Mouse (Mus musculus): ENCODE results near the gene Ankrd45.

- TF ChIP-seq CTCF (IDR thresholded peaks at IDR 0.05; ENCODE audit: low read depth) (no peak), EP300 (IDR thresholded peaks at IDR 0.05; ENCODE audit: low read depth) (no peak)
Measured at GRCm38 (mm10) chr1:161126461-161126860, 16.0 kb upstream of the Ankrd45 start.
